Mouse (Mus musculus) fat pad, adult 2 months (tissue): ENCODE measurements around the gene Abcb11.

Experiments used
- DNase-seq: peaks from one replicate; pipeline ENCODE4 v3.0.0-alpha.2; 2011; ENCODE audit warnings: low read depth, low spot score; ENCODE audit errors: extremely low read depth

Gene Abcb11

DNA sequence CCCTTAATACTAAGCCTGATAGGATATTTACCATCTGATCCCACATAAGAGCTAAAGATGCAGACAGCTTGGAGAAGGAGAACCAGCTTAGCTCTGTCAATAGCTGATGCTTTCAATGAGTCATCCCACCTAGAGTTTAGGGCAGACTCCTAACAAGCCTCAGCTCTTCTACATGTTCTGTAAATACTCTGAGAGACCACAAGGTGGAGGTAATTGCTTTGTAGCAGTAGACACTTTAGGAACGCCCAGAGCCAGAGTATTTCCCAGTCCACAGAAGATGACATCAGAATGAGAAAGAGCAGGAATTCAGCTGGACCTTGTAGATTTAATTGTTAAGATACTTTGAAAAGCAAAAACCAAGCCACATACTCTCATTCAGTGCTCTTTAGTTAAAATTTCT is 66.5 kb downstream of the Abcb11 start:
- no peak for DNase-seq

DNA sequence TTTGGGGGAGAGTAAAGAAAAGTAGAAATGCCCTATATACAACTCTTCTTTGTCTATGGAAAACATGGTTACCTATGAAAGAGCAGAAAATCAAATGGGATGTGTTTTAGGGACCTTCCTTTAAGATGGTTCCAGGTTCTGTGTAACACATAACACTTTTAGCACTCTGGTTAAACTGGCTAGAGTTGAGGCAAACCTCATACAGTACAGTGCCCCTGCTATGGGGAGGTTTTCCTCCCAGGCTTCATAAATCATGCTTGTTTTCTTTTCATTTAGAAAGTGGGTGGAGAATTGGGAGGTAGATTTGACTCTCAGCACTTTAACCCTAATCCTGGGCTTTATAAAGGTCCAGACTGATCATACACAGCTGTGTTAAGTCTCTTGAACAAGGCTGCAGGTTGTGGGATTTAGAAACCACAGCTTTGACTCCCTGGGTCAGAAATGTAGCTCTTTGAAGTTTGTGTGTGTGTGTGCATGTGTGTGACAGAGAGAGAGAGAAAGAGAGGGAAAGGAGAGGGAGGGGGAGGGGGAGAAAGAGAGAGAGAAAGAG is 78.3 kb downstream of the Abcb11 start:
- no peak for DNase-seq

DNA sequence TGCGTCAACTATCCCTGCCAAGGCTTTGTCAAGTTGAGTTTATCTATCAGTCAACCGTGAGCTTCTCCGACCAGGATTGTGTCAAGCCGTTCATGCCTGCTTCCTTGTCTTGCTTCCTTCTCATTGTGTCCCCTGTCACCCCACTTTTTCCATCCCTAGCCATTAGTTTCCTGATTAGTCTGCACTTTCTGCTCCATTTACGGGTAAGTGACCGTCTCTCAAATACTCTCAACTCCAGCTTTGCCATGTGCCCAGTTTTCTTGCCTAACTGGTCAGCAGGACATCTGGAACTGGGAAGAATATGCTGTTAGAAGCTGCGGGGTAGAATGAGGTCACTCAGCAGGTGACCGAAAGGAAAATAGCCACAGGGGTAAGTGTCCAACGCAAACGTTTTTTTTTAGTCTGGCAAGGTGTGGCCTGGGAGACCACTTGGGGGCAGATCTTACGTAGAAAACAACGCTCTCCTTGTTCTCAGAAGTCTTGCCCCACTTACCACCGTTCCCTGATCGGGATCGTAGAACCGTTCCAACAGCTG is 94.1 kb downstream of the Abcb11 start:
- no peak for DNase-seq

DNA sequence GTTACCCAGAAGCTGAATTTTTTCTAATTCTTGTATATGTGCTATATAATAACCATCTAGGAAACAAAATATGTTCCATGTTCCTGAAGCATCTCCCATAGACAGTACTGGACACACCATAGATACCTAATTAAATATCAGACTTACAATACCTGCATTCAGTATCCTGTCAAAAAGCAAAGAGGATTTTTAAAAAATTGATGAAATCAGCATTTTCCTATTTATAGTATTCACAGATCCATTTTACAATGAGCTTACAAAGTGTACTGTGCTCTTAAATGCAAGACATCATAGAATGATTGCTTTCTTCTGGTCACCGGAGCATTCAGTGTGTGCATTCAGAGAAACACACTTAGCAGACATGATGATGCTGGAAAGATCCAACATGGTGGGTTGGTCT is 95.3 kb downstream of the Abcb11 start:
- no peak for DNase-seq

DNA sequence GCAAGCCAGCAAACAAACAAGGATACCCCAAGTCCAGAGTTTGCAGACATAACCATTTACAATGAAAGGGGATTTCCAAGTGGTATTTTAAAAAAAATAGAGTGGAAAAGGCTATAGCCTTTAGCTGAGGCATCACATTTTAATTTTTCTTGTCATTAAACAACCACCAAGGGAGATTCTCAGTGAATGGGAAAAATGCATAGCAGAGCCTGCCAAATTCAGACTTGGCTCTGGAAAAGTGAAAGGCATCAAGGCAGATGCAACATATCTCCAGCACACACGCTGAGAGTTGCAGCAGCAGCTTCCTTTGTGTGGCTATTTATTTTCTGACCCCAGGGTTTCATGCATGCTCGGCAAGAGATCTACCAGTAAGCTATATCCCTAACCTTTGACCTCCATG is 97.5 kb downstream of the Abcb11 start:
- no peak for DNase-seq

DNA sequence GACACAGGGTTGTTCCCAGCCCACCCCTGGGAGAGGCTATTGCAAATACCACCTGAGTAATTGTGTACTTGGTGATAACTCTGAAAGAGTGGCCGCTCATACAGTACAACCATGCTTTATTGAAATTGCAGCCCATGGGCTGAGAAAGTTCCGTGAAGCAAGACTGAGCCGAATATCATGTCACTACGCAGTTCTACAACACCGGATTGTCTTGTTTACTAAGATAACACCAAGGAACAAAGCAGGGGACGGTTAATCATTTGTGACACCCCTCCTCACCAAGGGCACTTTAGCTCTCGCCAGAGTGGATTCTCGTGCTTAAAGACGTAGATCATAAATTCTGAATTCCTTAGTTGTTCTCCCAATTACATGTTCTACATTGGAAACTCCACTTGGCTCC is 103.1 kb downstream of the Abcb11 start:
- no peak for DNase-seq

DNA sequence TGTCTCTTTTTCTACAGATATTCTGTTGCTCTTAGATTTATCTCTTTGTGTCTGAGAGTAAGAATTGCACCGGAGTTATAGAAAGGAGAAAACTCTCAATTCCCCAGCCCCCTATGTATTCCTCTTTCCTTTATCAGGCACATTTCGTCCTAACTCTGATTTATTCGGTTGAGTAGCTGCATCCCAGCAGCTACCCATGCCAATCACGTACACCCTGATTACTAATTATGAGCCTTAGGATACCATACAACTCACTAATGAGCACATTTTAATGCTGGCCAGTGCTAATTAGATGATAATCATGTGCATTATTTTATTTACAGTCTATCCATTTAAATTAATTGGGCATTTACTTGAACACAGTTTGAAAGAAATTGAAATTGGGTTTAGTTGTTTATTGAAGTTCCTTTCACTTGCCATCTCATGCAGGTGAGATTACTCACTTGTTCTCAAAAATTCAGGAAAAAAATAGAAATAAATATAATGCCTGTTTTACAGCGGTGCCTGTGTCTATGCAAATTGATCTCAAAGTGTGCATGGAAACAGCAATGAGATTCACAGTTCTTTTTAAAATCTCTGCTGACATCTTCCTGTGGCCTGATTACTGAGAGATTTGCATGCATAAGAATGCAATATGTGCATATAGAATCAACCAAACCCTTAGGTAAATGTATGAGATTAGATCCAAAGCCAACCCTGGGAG is 107.3 kb downstream of the Abcb11 start:
- DNase-seq, result no peak

DNA sequence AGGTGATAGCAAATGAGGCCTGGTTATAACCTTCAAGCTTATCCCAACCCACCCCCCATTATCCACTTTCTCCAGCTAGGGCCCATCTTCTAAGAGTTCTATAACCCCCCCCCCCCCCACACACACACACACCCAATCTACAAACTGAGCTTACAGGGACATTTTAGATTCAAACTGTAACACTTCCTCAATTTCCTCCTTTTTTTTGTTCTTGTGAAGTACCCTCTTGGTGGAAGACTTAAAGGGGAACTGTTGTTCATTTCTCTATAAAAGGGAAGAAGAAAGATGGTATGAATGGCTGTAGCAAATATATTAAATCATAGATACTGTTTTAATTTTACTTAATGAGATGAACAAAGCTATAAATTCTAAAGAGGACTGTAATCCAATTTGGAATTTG is 110.3 kb downstream of the Abcb11 start:
- no peak for DNase-seq

DNA sequence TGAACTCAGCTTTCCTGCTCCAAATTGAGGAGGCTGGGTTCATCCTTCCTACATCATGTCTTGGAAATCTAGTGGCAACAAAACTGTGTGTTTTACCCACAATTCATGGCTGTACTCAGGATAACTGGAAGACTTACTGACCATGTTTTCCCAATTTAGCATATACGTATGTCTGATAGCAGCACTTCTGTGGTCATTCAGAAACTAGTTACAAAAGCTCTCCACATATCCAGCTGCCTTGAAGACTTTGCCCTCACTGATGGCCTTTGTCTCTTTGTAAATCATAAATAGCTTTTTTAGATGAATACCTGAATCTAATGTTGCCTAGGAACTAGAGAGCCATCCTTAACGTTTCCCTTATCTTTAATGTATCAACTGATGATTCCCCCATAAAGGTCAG is 112.3 kb downstream of the Abcb11 start:
- no peak for DNase-seq

DNA sequence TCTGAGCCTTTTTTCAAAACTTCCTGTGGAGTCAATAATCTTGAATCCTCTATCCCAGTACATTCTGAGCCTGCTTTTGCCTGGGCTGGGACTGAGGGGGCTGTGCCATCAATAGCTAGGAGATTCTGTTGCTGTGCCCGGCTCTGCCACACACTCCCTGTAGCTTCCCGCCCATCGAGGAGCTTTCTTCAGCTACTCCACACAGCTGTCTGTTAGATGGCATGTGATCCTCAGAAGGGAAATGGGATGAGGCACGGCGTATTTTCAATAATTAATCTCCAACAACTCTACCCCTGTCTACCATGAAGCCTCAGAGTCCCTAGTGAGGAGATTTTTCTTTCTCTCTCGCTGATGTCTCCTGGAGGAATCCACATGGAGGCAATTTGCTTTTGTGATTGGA is 113.8 kb downstream of the Abcb11 start:
- DNase-seq, result no peak

DNA sequence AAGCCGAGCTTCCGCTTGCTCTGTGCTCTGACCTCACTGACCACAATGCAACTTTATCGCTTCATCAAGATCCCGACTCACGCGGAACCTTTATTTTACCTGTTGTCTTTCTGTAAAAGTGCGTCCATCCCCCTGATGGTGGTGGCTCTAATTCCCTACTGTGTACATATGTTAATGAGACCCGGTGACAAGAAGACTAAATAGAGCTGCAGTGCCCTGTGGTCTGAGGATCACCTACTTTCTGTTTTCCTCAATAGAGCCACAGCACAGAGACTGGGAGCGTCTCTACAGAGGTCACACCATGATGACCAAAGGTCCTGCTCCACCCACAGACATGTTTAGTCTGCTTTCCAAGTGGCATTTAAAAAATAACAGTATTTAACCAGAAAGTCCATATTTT is 115.5 kb downstream of the Abcb11 start:
- DNase-seq, result no peak

DNA sequence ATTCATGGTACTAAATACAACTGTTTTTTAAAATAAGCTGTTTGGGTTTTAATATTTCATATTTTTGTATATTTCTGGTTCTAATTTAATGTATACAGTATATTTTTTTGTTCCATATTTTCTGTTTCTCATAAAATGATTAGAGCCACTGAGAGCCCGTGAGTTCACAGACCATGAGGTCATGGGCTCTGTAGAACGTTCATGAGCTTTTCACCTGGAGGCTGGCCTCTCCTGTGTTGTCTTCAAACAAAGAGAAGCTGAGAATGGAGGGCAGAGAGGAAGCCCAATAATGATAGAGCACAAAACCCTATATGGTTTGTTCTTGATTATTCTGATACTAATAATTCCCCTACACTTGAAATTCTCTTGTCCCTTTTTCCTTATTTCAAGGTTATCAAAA is 117.7 kb downstream of the Abcb11 start:
- DNase-seq, result no peak

DNA sequence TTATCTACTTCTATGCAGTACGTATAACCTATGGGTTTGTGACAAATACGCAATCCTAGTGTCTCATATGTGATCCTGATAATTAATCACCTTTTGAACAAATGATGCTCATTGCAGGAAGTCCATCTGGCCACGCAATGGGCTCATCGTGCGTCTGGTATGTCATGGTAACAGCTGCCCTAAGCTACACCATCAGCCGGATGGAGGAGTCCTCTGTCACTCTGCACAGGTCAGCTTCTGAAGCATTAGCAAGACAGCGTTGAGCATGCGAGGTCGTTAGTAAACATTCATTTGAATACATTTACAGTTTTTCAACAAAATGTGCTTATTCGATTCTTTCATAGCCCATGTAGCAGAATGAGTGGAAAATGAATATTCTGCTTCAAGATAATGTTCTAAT is 119.6 kb downstream of the Abcb11 start:
- no peak for DNase-seq

DNA sequence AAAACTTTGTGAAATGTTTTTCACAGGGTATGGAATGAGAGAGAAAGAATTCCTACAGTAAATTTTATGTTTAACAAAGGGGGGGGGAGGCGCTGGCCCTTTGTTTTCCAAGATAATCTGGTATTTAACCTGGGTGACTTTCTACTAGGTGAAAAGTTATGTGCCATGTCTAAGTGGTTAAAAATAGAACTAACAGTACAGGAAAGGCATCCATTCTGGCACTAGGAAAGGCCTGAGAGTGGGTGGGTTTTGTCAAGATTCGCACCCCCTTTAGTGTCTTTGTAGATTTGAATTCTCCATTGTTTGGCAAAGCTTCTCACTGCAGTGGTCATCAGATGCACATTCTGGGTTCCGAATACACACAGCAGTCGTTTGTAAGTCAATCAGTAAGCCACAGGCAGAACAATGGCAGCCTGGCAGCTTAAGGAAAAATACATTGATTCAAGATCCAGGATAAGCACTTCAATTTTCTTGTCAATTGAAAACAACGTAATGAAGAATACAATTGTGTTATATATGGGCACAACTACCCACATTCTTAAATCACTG is 120.5 kb downstream of the Abcb11 start:
- no peak for DNase-seq

DNA sequence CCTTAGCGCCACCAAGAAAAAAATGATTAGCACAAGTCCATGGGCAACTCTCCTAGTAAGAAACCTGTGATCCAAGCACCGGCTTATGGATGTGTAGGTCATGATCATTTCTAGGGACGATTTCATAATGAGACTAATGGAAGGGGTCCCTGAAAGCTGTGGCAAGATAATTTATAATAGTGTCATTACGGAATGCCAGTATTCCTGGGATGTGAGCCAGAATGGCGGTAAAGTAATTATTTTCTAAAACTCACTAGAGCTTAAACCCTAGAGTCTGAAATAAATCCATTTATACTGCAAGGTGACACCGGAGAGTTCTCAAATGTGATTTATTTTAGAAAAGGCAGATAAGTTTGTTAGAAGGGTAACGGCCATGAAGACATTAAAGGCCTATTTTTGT is 127.2 kb downstream of the Abcb11 start:
- DNase-seq, result no peak

DNA sequence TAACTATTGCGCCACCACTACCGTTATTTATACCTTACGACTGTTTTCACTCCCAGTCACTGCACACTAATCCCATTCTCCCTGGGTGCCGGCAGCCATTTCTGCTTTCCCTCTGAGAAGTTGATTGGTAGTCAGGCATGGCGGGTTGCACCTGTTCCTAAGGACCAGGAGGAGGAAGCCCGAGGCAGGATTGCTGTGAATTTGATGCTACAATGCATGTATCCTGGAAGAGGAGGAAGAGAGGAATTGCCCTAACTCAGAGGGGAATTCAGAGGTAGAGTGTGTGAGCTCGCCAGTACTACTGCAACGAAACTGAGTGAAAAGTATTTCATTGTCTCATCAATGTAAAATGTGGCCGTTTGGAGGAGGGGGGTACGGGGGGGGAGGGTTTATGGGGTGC is 129.8 kb downstream of the Abcb11 start:
- DNase-seq, result no peak

DNA sequence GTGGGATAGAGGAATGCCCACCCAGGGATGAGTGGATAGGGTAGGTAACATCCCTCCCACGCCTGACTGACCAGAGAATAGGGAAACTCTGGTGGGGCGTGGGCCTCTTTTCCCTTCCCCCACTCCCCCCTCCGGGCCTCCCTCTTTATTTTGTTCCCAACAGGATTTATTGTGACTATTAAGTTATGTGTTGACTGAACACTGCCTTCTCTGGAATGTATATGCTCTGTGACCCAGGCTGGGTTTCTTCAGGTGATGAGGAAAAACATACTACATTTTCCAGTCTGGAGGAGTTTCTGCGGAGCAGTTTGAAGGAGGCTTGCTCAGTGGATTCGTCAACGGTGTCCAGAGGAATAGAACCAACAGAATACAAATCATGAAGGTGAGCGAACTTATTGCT is 131.6 kb downstream of the Abcb11 start, which contains the start of gene G6pc2:
Gene G6pc2, plus strand, starts transcription at position 301 of the 400 bp plus-strand sequence.
- DNase-seq, result no peak

DNA sequence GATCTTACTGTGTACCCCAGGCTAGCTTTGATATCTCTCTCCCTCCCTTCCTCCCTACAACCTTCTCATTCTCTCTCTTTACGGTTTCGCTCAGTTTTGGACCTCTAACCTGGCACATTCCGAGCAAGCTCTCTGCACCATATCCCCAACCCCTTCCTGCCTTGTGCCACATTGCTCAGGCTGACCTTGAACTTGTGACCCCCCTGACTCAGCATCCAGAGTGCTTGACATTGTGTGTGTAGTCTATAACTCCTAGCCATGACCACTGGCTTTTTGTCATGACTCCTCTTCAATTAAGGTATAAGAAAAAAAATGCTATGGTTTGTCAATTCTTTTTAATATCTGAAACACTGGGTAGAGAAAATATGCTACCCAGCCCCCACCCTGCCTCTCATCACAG is 132.7 kb downstream of the Abcb11 start:
- no peak for DNase-seq

DNA sequence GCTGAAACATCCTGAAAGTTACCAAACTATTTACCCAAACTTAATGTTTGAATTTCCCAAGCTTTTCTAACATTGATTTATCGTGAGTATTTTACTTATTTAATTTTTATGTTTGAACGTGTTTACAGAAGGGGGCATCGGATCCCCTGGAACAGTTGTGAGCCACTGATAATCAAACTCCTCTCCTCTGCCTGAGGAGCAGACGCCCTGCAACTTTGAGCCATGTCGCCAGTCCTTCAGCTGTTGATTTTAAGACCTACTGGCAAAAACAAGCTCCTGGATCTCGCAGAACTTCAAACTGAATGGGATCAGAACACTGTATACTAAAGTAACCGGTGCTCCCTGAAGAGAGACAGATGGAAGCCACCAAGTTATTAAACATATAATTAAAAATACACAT is 135.9 kb downstream of the Abcb11 start:
- no peak for DNase-seq

DNA sequence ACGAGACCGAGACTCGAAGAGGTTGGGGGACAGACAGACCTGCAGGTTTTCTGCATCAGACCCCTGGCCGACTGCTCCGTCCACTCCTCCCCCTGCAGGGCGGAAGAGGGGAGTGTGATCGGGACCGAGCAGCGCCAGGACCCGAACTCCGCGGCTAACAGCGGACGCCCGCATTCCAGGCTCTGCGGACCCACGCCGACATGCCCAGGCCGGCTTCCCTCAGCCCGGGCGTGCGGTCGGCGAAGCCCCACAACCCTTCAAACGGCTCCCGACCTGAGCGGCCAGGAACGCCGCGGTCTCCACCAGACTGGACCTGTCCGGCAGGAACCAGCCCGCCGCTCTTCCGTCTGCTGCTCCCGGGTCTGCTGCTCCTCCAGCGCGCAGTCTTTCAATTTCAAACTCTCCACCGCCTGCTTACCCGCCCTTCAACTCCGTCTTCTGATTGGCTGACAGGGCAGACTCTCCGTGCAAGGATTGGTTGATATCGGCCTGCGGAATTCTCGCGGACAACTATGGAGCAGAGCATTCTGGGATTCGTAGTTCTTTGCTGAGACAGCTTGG is 136.5 kb downstream of the Abcb11 start, which contains the start of gene Spc25:
Gene Spc25, minus strand, starts transcription at position 404 of the 561 bp plus-strand sequence.
- DNase-seq, result peak; percentile 62

DNA sequence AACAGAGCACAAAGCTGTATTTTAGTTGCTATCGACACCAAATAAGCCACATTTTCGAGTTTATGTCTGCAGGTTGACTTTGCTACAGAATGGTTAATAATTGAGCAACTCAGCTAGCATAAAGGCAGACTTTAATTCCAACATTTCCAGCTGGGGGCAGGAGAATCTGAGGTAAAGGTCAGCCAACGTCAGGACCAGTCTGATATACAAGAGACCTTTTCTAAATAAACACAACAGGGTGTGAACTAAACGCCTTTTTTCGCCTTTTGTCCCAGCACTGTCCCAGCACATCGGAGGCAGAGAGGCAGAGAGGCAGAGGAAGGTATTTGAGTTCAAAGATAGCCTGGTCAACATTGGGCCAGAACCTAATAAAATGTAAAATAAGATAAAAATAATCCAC is 137.2 kb downstream of the Abcb11 start:
- no peak for DNase-seq

DNA sequence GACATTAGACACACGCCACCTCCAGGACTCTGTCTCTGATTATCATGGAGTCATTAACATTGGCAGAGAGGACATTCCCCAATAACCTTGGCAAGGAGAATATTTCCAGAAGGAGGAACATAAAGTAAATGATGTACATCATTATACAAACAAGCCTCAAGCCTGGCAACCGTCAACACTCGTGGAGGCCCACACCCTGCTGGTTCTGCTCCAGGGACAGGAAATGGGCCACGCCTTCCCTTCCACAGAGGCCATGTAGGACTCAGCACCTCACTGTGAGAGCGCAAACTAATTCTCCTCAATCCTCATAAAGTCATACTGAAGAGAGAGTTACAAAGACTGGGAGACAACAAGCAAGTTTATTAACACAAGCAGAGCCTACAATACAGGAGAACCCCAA is 148.9 kb downstream of the Abcb11 start:
- DNase-seq, result no peak
